ENCODE assay signal across 8 mouse cellular contexts in the genomic region with DNA sequence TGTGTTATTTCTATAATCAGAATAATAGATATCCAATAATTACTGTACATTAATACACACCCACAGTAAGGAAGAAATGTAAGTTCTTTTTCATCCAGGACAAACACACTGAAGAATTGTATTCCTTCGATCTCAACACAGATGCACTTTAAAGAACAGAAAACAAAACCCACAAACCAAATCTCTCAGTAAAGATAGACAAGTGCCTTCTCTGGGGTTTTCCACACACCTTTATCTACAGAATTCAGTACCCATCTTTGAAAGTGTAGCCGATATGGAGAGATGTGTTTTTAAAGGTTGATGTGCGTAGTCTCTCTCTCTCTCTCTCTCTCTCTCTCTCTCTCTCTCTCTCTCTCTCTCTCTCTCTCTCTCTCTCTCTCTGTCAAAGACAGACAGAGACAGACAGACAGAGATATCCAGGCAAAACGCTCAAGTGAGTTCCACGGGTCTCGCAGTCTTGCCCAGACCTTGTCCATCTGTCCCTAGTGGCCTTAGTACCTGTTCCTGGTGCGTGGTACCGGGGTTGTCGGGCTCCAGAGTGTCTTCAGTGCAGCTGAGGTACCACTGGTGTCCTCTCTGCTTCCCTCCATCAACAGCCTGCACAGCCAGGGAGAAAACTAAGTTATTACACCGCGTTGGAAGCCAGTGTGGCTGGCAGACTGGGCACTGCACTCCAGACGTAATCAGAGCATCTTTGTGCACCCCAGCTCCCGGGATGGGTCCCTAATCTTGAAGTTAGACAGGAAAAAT. TPM values are rescaled to one million over a fixed set of nuclear protein-coding genes. Genes with fewer than 3 reads are reported as not detected.
A peak's percentile ranks its signal among the peaks of the same experiment; 100 is the strongest.
DNase-seq lines count a peak whose midpoint lies in the region; ATAC-seq lines count a peak whose summit lies in the region.

No protein-coding gene starts in this region.

- H3K4me3 ChIP-seq in forebrain, embryonic 16.5 days (replicated peaks; ENCODE audit: low read length), result peak overlapping the region; percentile 75
- H3K4me3 ChIP-seq in limb, embryonic 15.5 days, result peak overlapping the region; percentile 62

- peak; percentile 8 for DNase-seq in embryo, embryonic 10.5 days (ENCODE audit: low spot score)
- no peak for DNase-seq in embryo, embryonic 11 days
- DNase-seq in CD4-positive helper T cell, adult 2 months (ENCODE audit: low read depth, low spot score), result peak; percentile 32
- DNase-seq in urinary bladder, postnatal 10 days (ENCODE audit: low spot score), result no peak
- DNase-seq in layer of hippocampus, adult 9-10 months (ENCODE audit: low spot score), result no peak

- H3K4me1 ChIP-seq in forebrain, embryonic 16.5 days (replicated peaks; ENCODE audit: control insufficient read depth, insufficient read depth, low read length), result peaks cover 9% of the 10 kb centered on the region
- peaks cover 15% of the 10 kb centered on the region for H3K4me1 ChIP-seq in limb, embryonic 15.5 days

- peaks cover 20% of the 10 kb centered on the region for H3K27me3 ChIP-seq in forebrain, embryonic 16.5 days (replicated peaks; ENCODE audit: control insufficient read depth, insufficient read depth, low read length)
- peaks cover 23% of the 10 kb centered on the region for H3K27me3 ChIP-seq in limb, embryonic 15.5 days

- no peaks in the 10 kb centered on the region for H3K9me3 ChIP-seq in forebrain, embryonic 16.5 days (ENCODE audit: control insufficient read depth, low read length)
- no peaks in the 10 kb centered on the region for H3K9me3 ChIP-seq in limb, embryonic 15.5 days

- ATAC-seq in forebrain, embryonic 16.5 days, result peak; percentile 12
- ATAC-seq in limb, embryonic 15.5 days (ENCODE audit: insufficient number of reproducible peaks, low FRiP score, low TSS enrichment, low read depth), result no peak
- ATAC-seq in erythroid progenitor cell, adult 5-6 weeks (replicated peaks; ENCODE audit: low FRiP score, poor library complexity, severe bottlenecking), result no peak

- H3K9ac ChIP-seq in forebrain, embryonic 16.5 days (replicated peaks; ENCODE audit: low read depth, low read length), result no peak overlapping the region
- H3K9ac ChIP-seq in limb, embryonic 15.5 days, result no peak overlapping the region

- no peak overlapping the region for H3K27ac ChIP-seq in forebrain, embryonic 16.5 days (ENCODE audit: low read length)
- no peak overlapping the region for H3K27ac ChIP-seq in limb, embryonic 15.5 days

- WGBS in forebrain, embryonic 16.5 days, result 40% methylated on average over 13 of the region's 13 CpGs
- 48% methylated on average over 13 of the region's 13 CpGs for WGBS in limb, embryonic 15.5 days

- no peaks in the 10 kb centered on the region for H3K36me3 ChIP-seq in forebrain, embryonic 16.5 days (ENCODE audit: control insufficient read depth, insufficient read depth)
- H3K36me3 ChIP-seq in limb, embryonic 15.5 days, result no peaks in the 10 kb centered on the region

- peak overlapping the region; percentile 97 for H3K4me2 ChIP-seq in forebrain, embryonic 16.5 days (ENCODE audit: low read length)
- peak overlapping the region; percentile 99 for H3K4me2 ChIP-seq in limb, embryonic 15.5 days

RNA-seq across cellular contexts. Expression of a gene that starts 1.4 kb away (rescaled TPM):
- polyA plus RNA-seq in forebrain, embryonic 16.5 days (2015; fragmentation: Nextera tagmentation; extraction: Ambion mirVana), result 0.30 TPM in 2 replicates
- polyA plus RNA-seq in limb, embryonic 15.5 days (2015; fragmentation: Nextera tagmentation; extraction: Ambion mirVana), result 1.2 and 1.5 TPM in 2 replicates
- 1.1 TPM in 1 of 2 replicates, not detected in the other for total RNA-seq in erythroid progenitor cell, adult 5-6 weeks (2015; ENCODE audit: low replicate concordance)
- 0.98 and 1.3 TPM in 2 replicates for total RNA-seq in erythroid progenitor cell, adult 5-6 weeks (2017; ENCODE audit: low replicate concordance)

Comparison
In these comparisons a context has a peak if more than half of its experiments do, and no peak if none do; other contexts are left out.
1. DNase-seq: peak in embryo, embryonic 10.5 days (single experiment) and CD4-positive helper T cell, adult 2 months (single experiment); none in embryo, embryonic 11 days (single experiment), urinary bladder, postnatal 10 days (single experiment) and layer of hippocampus, adult 9-10 months (single experiment).